Mouse (Mus musculus): ENCODE measurements around the gene Evx2. TPM values are rescaled to one million over a fixed set of nuclear protein-coding genes. Genes with fewer than 3 reads are reported as not detected.

The Evx2 gene
- total and polyA plus RNA-seq, 2 experiments from 2014 or later: 0.55 to 4.3 TPM

GRCm38 (mm10) chr2:74617706-74618105 lies 41.7 kb downstream of the Evx2 start:
- no peak overlapping the region for H3K9ac ChIP-seq (replicated peaks; ENCODE audit: low read length)
- H3K9me3 ChIP-seq (ENCODE audit: low read length): no peaks in the 10 kb centered on the region
- 83% methylated on average over 9 of the region's 9 CpGs for WGBS
- H3K36me3 ChIP-seq (ENCODE audit: insufficient read depth, low read length): no peaks in the 10 kb centered on the region
- H3K4me2 ChIP-seq (ENCODE audit: low read depth, low read length): no peak overlapping the region
- no peak for ATAC-seq
- no peak overlapping the region for H3K4me3 ChIP-seq (ENCODE audit: low read length)
- DNase-seq (ENCODE audit: low spot score): no peak
- no peaks in the 10 kb centered on the region for H3K27me3 ChIP-seq (ENCODE audit: insufficient read depth, low read length)
- no peaks in the 10 kb centered on the region for H3K4me1 ChIP-seq (ENCODE audit: insufficient read depth, low read length)
- TF ChIP-seq CTCF (IDR thresholded peaks at IDR 0.05; ENCODE audit: low read depth): no peak
- H3K27ac ChIP-seq: no peak overlapping the region

- 72% methylated on average over 4 of the region's 4 CpGs for WGBS
- Histone ChIP-seq H3K27me3 (ENCODE audit: insufficient read depth, low read length) (no peaks in the 10 kb centered on the region), H3K27ac (no peak overlapping the region), H3K9ac (replicated peaks; ENCODE audit: low read length) (no peak overlapping the region), H3K4me2 (ENCODE audit: low read depth, low read length) (no peak overlapping the region), H3K4me1 (ENCODE audit: insufficient read depth, low read length) (no peaks in the 10 kb centered on the region), H3K36me3 (ENCODE audit: insufficient read depth, low read length) (no peaks in the 10 kb centered on the region), H3K9me3 (ENCODE audit: low read length) (no peaks in the 10 kb centered on the region; the same call in 1 of the 2 replicates), H3K4me3 (ENCODE audit: low read length) (no peak overlapping the region)
- no peak for TF ChIP-seq CTCF (IDR thresholded peaks at IDR 0.05; ENCODE audit: low read depth)
- no peak for ATAC-seq
- DNase-seq (ENCODE audit: low spot score): no peak
Measured at GRCm38 (mm10) chr2:74611406-74611805, 48.0 kb downstream of the Evx2 start.

- Histone ChIP-seq H3K27ac (no peak overlapping the region), H3K9me3 (ENCODE audit: low read length) (no peaks in the 10 kb centered on the region; the same call in 1 of the 2 replicates), H3K27me3 (ENCODE audit: insufficient read depth, low read length) (no peaks in the 10 kb centered on the region), H3K4me3 (ENCODE audit: low read length) (no peak overlapping the region), H3K4me1 (ENCODE audit: insufficient read depth, low read length) (no peaks in the 10 kb centered on the region), H3K9ac (replicated peaks; ENCODE audit: low read length) (no peak overlapping the region), H3K4me2 (ENCODE audit: low read depth, low read length) (no peak overlapping the region), H3K36me3 (ENCODE audit: insufficient read depth, low read length) (no peaks in the 10 kb centered on the region)
- TF ChIP-seq CTCF (IDR thresholded peaks at IDR 0.05; ENCODE audit: low read depth): no peak
- DNase-seq (ENCODE audit: low spot score) (no peak), ATAC-seq (no peak)
Measured at GRCm38 (mm10) chr2:74609350-74609749, 50.0 kb downstream of the Evx2 start.

- Histone ChIP-seq H3K4me2 (ENCODE audit: low read depth, low read length) (no peak overlapping the region), H3K4me1 (ENCODE audit: insufficient read depth, low read length) (no peaks in the 10 kb centered on the region), H3K27me3 (ENCODE audit: insufficient read depth, low read length) (no peaks in the 10 kb centered on the region), H3K36me3 (ENCODE audit: insufficient read depth, low read length) (no peaks in the 10 kb centered on the region), H3K27ac (no peak overlapping the region), H3K9ac (replicated peaks; ENCODE audit: low read length) (no peak overlapping the region), H3K4me3 (ENCODE audit: low read length) (no peak overlapping the region), H3K9me3 (ENCODE audit: low read length) (no peaks in the 10 kb centered on the region)
- no peak for TF ChIP-seq CTCF (IDR thresholded peaks at IDR 0.05; ENCODE audit: low read depth)
- DNase-seq (ENCODE audit: low spot score) (no peak), ATAC-seq (no peak)
- WGBS: 87% methylated on average over 5 of the region's 5 CpGs
Measured at GRCm38 (mm10) chr2:74606087-74606760, 53.1 kb downstream of the Evx2 start.

GRCm38 (mm10) chr2:74604011-74604410 lies 55.3 kb downstream of the Evx2 start:
- Histone ChIP-seq H3K36me3 (ENCODE audit: insufficient read depth, low read length) (no peaks in the 10 kb centered on the region), H3K4me2 (ENCODE audit: low read depth, low read length) (no peak overlapping the region), H3K27ac (no peak overlapping the region), H3K4me3 (ENCODE audit: low read length) (no peak overlapping the region), H3K27me3 (ENCODE audit: insufficient read depth, low read length) (no peaks in the 10 kb centered on the region), H3K4me1 (ENCODE audit: insufficient read depth, low read length) (no peaks in the 10 kb centered on the region), H3K9ac (replicated peaks; ENCODE audit: low read length) (no peak overlapping the region), H3K9me3 (ENCODE audit: low read length) (no peaks in the 10 kb centered on the region)
- DNase-seq (ENCODE audit: low spot score) (no peak), ATAC-seq (no peak)
- WGBS: 19% methylated on average over 3 of the region's 3 CpGs
- TF ChIP-seq CTCF (IDR thresholded peaks at IDR 0.05; ENCODE audit: low read depth): no peak

Small RNAs within 50 kb of the gene (microRNA-seq; reads per million reads assigned to microRNA genes)
- 0 reads per million in 2 experiments for gene Gm44463

Other genes starting within 250 kb of the Evx2 start
- 28.4 and 54.2 TPM in 2 replicates for gene Lnpk, start 80.1 kb downstream of the Evx2 start, total RNA-seq (2014; rRNA removed)
- gene Lnpk, start 80.1 kb downstream of the Evx2 start, polyA plus RNA-seq (2015; fragmentation: Nextera tagmentation; extraction: Ambion mirVana): 40.8 and 41.0 TPM in 2 replicates
- gene Hoxd13, start 8.8 kb upstream of the Evx2 start, total RNA-seq (2014; rRNA removed): 0.21 TPM in 1 of 2 replicates, not detected in the other
- gene Hoxd13, start 8.8 kb upstream of the Evx2 start, polyA plus RNA-seq (2015; fragmentation: Nextera tagmentation; extraction: Ambion mirVana): 0.09 TPM in 1 of 2 replicates, not detected in the other
- not detected in 2 replicates for gene Hoxd12, start 15.5 kb upstream of the Evx2 start, total RNA-seq (2014; rRNA removed)
- gene Hoxd12, start 15.5 kb upstream of the Evx2 start, polyA plus RNA-seq (2015; fragmentation: Nextera tagmentation; extraction: Ambion mirVana): not detected in 2 replicates
- gene Hoxd11, start 20.0 kb upstream of the Evx2 start, total RNA-seq (2014; rRNA removed): not detected in 2 replicates
- not detected in 2 replicates for gene Hoxd11, start 20.0 kb upstream of the Evx2 start, polyA plus RNA-seq (2015; fragmentation: Nextera tagmentation; extraction: Ambion mirVana)
- gene Hoxd10, start 32.4 kb upstream of the Evx2 start, total RNA-seq (2014; rRNA removed): not detected in 2 replicates
- not detected in 2 replicates for gene Hoxd10, start 32.4 kb upstream of the Evx2 start, polyA plus RNA-seq (2015; fragmentation: Nextera tagmentation; extraction: Ambion mirVana)
- not detected in 2 replicates for gene Hoxd9, start 38.2 kb upstream of the Evx2 start, total RNA-seq (2014; rRNA removed)
- gene Hoxd9, start 38.2 kb upstream of the Evx2 start, polyA plus RNA-seq (2015; fragmentation: Nextera tagmentation; extraction: Ambion mirVana): not detected in 2 replicates
- 0.37 and 9.2 TPM in 2 replicates for gene Hoxd8, start 45.1 kb upstream of the Evx2 start, total RNA-seq (2014; rRNA removed)
- gene Hoxd8, start 45.1 kb upstream of the Evx2 start, polyA plus RNA-seq (2015; fragmentation: Nextera tagmentation; extraction: Ambion mirVana): 0.21 TPM in 1 of 2 replicates, not detected in the other
- 31.3 and 36.8 TPM in 2 replicates for gene Hoxd3, start 52.4 kb upstream of the Evx2 start, total RNA-seq (2014; rRNA removed)
- gene Hoxd3, start 52.4 kb upstream of the Evx2 start, polyA plus RNA-seq (2015; fragmentation: Nextera tagmentation; extraction: Ambion mirVana): 25.2 and 26.3 TPM in 2 replicates
- gene Hoxd4, start 52.4 kb upstream of the Evx2 start, total RNA-seq (2014; rRNA removed): 13.9 and 18.1 TPM in 2 replicates
- 1.6 and 1.9 TPM in 2 replicates for gene Hoxd4, start 52.4 kb upstream of the Evx2 start, polyA plus RNA-seq (2015; fragmentation: Nextera tagmentation; extraction: Ambion mirVana)
- 1.3 and 3.5 TPM in 2 replicates for gene Gm28230, start 67.2 kb upstream of the Evx2 start, total RNA-seq (2014; rRNA removed)
- gene Gm28230, start 67.2 kb upstream of the Evx2 start, polyA plus RNA-seq (2015; fragmentation: Nextera tagmentation; extraction: Ambion mirVana): 0.37 and 0.70 TPM in 2 replicates
- 0.26 and 1.7 TPM in 2 replicates for gene Hoxd1, start 103.4 kb upstream of the Evx2 start, total RNA-seq (2014; rRNA removed)
- 0.43 and 0.46 TPM in 2 replicates for gene Hoxd1, start 103.4 kb upstream of the Evx2 start, polyA plus RNA-seq (2015; fragmentation: Nextera tagmentation; extraction: Ambion mirVana)
- gene Mtx2, start 166.2 kb upstream of the Evx2 start, total RNA-seq (2014; rRNA removed): 104 and 139 TPM in 2 replicates
- gene Mtx2, start 166.2 kb upstream of the Evx2 start, polyA plus RNA-seq (2015; fragmentation: Nextera tagmentation; extraction: Ambion mirVana): 149 and 150 TPM in 2 replicates